Mouse (Mus musculus): Measurements from ENCODE around the gene Pfkfb2.
"Not testable (repeated sequence)": the region's sequence is repeated elsewhere in the genome, so short reads cannot be mapped to it uniquely, and the experiment has no call there.

Gene Pfkfb2

DNA sequence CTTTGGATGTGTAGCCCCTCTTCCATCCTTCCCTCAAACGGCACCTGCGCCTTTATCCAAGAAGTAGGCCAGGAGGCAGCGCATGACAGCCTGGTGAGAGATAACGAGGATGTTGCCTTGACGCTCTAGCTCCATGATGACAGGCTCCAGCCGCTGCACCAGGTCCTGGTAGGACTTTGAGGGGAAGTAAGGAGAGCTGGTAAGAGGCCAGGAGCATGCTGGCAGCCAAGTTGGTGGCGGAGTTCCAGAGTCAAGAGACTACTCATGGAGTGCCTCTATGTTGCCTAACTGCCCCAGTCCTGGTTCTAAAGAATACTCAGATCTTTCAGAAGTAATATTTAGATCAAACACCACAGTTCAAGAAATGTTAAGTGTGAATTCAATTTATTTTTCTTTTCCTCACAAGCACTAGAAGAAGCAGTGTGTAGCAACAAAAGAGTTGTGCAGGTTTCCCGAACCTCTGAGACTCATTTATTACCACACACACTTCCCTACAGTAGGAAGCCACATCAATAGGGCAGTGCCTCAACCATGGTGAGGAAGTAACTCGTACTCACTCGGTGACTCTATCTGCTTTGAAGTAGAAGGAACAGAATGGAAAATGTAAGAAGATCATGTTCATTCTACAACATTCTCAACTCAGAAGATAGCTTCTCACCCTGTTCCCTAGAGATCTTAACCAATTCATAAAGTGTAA is 29.0 kb downstream of the Pfkfb2 start:
- peak; percentile 4 for DNase-seq (ENCODE audit: low read depth, low spot score)

DNA sequence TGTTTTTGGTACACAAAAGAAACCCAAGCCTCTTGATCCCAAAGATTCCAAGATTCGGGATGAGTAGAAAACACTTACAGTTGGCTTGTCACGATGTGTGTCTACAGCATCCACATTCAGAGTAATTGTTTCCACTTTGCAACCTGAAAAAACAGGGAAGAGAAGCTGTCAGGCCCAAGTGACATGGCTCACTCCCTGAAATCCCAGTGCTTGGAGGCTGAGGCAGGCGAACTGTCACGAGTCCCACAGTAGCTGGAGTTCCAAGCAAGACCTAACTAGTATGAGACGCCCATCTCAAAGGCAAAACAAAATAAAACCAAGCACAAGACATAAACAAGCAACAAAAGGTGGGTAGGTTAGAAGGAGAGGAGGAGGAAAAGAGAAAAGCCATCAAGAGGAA is 30.5 kb downstream of the Pfkfb2 start:
- no peak for DNase-seq (ENCODE audit: low read depth, low spot score)

DNA sequence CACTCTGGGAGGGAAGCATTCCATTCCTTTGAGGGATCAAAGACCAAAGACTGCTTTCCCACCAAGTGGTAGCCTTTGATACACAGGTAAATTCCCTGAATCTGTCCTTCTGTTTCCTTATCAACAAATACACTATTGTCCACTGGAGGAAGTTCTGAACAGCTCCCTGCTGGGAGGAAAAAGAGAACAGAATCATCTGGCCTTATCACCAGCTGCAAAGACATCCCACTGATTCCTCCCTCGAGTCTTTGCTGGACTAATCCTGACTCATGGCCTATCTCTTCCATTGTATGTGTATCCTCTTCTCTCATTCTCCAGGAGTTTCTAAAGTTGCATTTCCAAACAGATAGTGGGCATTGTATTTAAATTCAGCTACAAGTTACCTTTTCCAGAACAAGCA is 45.1 kb downstream of the Pfkfb2 start:
- DNase-seq (ENCODE audit: low read depth, low spot score) = no peak

DNA sequence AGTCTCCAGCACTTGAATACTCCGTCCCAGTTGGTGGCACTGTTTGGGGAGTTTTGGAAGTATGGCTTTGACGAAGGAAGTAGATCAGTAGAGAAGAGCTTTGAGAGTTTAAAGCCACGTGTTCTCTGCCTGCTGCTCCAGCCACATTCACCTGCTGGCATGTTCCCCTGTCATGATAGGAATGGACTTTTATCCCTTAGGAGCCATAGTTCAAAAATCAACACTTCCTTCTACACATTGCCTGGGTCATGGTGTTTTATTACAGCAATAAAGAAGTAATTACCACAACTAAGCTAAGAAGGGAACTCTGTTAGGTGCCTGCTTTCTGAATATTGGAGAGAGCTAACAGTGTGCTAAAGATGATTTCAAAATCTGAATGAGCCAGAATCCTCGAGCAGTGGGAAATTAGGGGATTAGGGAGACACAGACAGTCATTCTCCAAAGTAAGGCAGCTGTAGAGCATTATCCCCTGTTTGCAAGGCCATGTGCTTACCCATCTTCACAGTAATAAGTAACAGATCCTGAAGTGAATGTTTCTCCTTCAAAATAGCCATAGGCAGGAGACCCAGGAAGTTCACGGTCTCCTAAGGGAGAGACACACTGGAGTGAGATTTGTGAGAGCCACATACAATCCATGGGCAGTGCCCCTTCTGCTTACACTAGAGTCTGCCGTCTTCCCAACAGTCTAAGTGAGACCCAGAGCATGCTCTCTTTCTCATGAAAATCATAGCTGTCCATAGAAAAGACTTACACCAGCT is 47.2 kb downstream of the Pfkfb2 start:
- no peak for DNase-seq (ENCODE audit: low read depth, low spot score)

DNA sequence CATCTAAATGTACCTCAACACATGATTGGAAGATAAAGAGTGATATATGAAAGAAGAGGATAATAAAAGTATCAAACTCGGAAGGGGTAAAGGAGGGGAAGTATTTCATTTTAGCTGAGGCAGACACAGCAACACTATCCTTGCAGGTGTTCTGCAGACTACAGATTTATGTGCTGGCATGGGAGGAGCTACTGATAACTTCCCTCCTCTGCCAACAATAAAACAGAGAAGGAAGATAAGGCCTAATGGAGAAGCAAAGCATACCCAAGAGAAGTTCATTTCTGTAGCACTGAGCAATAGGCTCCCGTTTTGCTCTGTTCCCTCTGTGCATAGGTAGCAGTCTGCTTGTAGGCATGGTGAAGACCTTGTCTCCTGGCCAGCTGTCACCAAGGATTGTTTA is 48.0 kb downstream of the Pfkfb2 start:
- no peak for DNase-seq (ENCODE audit: low read depth, low spot score)

DNA sequence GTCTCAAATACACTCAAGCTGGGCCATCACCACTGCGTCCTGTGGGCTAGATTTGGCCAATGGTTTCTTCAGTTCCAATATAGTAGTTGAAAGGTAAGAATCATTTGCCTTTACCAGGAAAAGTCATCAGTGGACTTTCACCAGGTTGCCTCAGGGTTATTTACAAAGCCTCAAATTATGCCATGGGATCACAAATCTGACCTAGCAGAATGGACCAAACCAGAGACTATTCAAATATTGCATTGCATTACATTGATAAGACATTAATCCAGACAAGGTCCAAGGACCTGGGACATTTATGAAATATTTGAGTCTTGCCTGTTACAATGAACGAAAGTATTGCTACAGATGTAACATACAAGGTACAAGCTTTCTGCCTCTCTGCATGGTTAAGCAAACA is 50.5 kb downstream of the Pfkfb2 start:
- no peak for DNase-seq (ENCODE audit: low read depth, low spot score)

DNA sequence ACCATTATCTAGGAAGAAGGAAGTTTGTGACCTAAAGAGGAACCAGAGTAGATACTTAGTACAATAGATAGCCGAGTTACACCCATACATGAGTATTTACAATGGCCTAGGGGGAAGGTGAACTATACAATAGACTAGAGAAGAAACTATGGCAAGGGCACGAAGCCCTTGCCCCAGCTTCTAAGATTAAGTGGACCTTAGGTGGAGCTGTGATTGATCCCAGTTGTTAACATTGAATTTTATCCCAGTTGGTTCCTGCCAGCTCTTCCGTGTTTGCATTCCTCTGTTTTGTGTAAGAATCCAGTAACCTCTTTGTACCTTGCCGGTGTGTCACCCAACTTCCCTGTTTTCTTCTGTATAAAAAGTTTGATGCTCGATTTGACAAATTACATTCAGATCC is 65.5 kb downstream of the Pfkfb2 start:
- not testable (repeated sequence) for DNase-seq (ENCODE audit: low read depth, low spot score)

DNA sequence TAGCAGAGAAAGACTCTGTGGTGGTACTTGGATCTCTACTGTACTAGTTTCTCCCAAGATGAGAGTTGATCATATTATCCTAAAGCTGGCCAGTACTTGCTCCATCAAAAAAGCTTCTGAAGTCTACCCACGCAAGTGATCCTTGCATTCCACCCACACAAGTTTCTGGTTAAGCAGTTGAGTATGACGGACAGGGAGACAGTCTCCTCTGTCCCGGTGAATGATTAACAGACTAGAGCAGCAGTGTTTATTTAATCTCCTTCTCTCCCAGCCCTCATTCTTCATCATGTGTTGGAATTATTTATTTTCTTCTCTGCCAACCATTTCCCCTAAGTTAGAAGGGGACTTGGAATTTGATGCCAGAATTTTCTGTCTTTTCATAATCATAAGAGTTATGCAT is 67.6 kb downstream of the Pfkfb2 start, which contains the start of gene C4bp:
Gene C4bp, minus strand, starts transcription at position 179 of the 400 bp plus-strand sequence.
- no peak for DNase-seq (ENCODE audit: low read depth, low spot score)

DNA sequence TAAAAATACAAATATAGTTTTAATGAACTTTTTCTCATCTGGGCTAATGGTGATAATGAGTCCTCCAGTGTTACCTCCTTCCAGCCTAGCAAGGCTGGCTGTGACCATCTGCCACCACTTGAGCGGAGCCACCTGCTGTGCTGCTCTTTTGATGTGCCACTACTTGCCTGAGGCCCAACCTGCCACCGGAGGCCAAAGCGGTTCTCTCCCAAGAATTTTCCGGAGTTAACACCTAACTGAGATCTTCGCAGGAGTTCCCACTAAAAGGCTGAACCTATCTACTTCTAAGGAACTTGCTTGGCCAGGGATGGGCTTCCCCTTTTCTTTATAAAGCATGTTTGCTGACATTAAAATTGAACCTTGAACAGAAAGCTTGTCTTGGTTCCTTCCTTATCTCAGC is 69.4 kb downstream of the Pfkfb2 start:
- DNase-seq (ENCODE audit: low read depth, low spot score) = not testable (repeated sequence)

DNA sequence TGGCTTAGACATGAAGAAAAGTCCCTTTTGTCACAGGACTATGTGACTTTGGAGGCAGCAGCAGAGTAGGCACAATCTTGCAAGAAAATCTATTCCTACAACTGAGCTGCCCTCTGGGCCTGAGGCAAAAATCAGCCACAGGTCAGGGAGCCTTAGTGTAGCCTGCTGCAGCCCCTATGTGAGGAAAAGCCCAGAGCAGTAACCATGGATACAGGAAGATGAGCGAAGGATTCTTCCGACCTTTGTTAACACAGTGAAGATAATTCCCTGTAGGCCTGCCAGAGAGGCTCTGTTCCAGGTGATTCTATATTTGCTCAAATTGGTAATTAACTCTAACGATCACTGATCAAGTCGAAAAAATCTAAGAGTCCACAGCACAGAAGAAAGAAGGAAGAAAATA is 85.0 kb downstream of the Pfkfb2 start:
- no peak for DNase-seq (ENCODE audit: low read depth, low spot score)

DNA sequence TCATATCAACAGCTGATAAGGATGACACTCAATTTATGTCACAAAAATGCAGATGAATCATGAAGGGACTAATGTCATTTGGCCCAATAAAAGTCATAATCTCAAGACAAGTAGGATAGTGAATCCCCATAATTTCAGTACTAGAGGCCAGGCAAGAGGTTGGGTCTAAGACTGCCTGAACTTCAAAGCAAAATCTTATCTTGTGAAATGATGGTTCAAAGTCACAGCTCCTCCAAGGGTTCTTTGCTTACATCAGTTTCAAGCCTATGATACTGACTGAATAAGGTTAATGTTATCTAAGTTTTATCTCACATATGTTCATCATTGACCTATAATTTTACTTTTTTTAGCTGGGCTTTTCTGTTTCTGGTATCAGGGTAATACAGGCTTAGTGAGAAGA is 88.1 kb downstream of the Pfkfb2 start:
- no peak for DNase-seq (ENCODE audit: low read depth, low spot score)
